Mouse (Mus musculus) naive thymus-derived CD4-positive, alpha-beta T cell, adult 2 months (primary cell): ENCODE data around the gene Nipsnap2.
"Not testable (repeated sequence)": the region's sequence is repeated elsewhere in the genome, so short reads cannot be mapped to it uniquely, and the experiment has no call there.

Experiments used
- DNase-seq: peaks from one replicate; pipeline ENCODE4 v3.0.0-alpha.2; 2011; ENCODE audit warnings: low read depth

The Nipsnap2 gene

GRCm38 (mm10) chr5:129761865-129762540 is 37.1 kb downstream of the Nipsnap2 start:
- DNase-seq: no peak

GRCm38 (mm10) chr5:129770443-129771355 is 45.8 kb downstream of the Nipsnap2 start:
- no peak for DNase-seq

- DNase-seq: no peak
Measured at GRCm38 (mm10) chr5:129772433-129772832, 47.6 kb downstream of the Nipsnap2 start.

- not testable (repeated sequence) for DNase-seq
Measured at GRCm38 (mm10) chr5:129773330-129773729, 48.5 kb downstream of the Nipsnap2 start.

- DNase-seq: no peak
Measured at GRCm38 (mm10) chr5:129774661-129775060, 49.8 kb downstream of the Nipsnap2 start.

- no peak for DNase-seq
Measured at GRCm38 (mm10) chr5:129778348-129778995, 53.6 kb downstream of the Nipsnap2 start.

GRCm38 (mm10) chr5:129778996-129779716 is 54.3 kb downstream of the Nipsnap2 start:
- DNase-seq: peak; percentile 79

- no peak for DNase-seq
Measured at GRCm38 (mm10) chr5:129780131-129780530, 55.3 kb downstream of the Nipsnap2 start.

GRCm38 (mm10) chr5:129782211-129782610 is 57.3 kb downstream of the Nipsnap2 start:
- DNase-seq: peak; percentile 70

GRCm38 (mm10) chr5:129785235-129785870 is 60.5 kb downstream of the Nipsnap2 start:
- no peak for DNase-seq

GRCm38 (mm10) chr5:129786161-129786560 is 61.3 kb downstream of the Nipsnap2 start:
- DNase-seq: no peak

GRCm38 (mm10) chr5:129786818-129787790 is 62.2 kb downstream of the Nipsnap2 start, which contains the start of gene Psph:
Gene Psph (minus strand): TSS chr5:129787449.
- peak; percentile 100 for DNase-seq

GRCm38 (mm10) chr5:129787818-129788593 is 63.1 kb downstream of the Nipsnap2 start:
- DNase-seq: no peak

GRCm38 (mm10) chr5:129790591-129790990 is 65.7 kb downstream of the Nipsnap2 start:
- DNase-seq: peak; percentile 92
